In genomic region chr12:87278118-87278730, GRCm38 (mm10) we compare ENCODE assay signal across 9 mouse cellular contexts. TPM values are rescaled to one million over a fixed set of nuclear protein-coding genes. Genes with fewer than 3 reads are reported as not detected.
DNase-seq lines count a peak whose midpoint lies in the region; ATAC-seq lines count a peak whose summit lies in the region.
"Had no signal": no experiment of that assay in that cellular context is flagged by ENCODE, and none has a peak within 500 bp of the region (broad histone marks: within the 10 kb centered on the region; RNA-seq: fewer than 3 reads in every experiment).

No protein-coding gene starts in this region.

- peak overlapping the region; percentile 37; the same call in 1 of the 2 replicates for H3K27ac ChIP-seq in kidney, embryonic 15.5 days
- no peak overlapping the region for H3K27ac ChIP-seq in liver, embryonic 16.5 days (ENCODE audit: low read length)

- peaks cover 23% of the 10 kb centered on the region for H3K4me1 ChIP-seq in kidney, embryonic 15.5 days
- peaks cover 24% of the 10 kb centered on the region for H3K4me1 ChIP-seq in liver, embryonic 16.5 days (ENCODE audit: control insufficient read depth, low read depth, low read length)

- H3K36me3 ChIP-seq in kidney, embryonic 15.5 days, result peaks cover 38% of the 10 kb centered on the region
- H3K36me3 ChIP-seq in liver, embryonic 16.5 days (ENCODE audit: control insufficient read depth, insufficient read depth), result peaks cover 10% of the 10 kb centered on the region

- 15% methylated on average over 6 of the region's 6 CpGs for WGBS in kidney, embryonic 15.5 days
- 10% methylated on average over 6 of the region's 6 CpGs for WGBS in liver, embryonic 16.5 days (ENCODE audit: insufficient replicate concordance)

- no peaks in the 10 kb centered on the region for H3K9me3 ChIP-seq in kidney, embryonic 15.5 days (replicated peaks)
- H3K9me3 ChIP-seq in liver, embryonic 16.5 days (replicated peaks; ENCODE audit: control insufficient read depth, low read length), result no peaks in the 10 kb centered on the region

- no peak for DNase-seq in kidney, adult 18-20 months
- peak; percentile 65 for DNase-seq in R1 (ENCODE audit: low read depth, low spot score)
- peak; percentile 49 for DNase-seq in embryo, embryonic 11 days
- DNase-seq: cerebellum, adult 2 months had no signal

- H3K27me3 ChIP-seq in kidney, embryonic 15.5 days, result no peaks in the 10 kb centered on the region
- no peaks in the 10 kb centered on the region for H3K27me3 ChIP-seq in liver, embryonic 16.5 days (ENCODE audit: control insufficient read depth, insufficient read depth, low read depth, low read length)
- H3K27me3 ChIP-seq: Patski had no signal

- 0 out of 2 replicates have a peak, but pooled peaks have one; percentile 52 for ATAC-seq in kidney, embryonic 15.5 days (replicated peaks; ENCODE audit: low FRiP score)
- ATAC-seq in liver, embryonic 16.5 days (ENCODE audit: low read depth), result 0 out of 2 replicates have a peak, but pooled peaks have one; percentile 11
- ATAC-seq in CD4-positive, CD25-positive, alpha-beta regulatory T cell, adult 4 months, result no peak
- ATAC-seq in monocyte, adult 5-6 weeks (replicated peaks; ENCODE audit: insufficient number of reproducible peaks, low FRiP score, low TSS enrichment, poor library complexity, severe bottlenecking), result no peak
- ATAC-seq: Patski had no signal

- H3K9ac ChIP-seq in kidney, embryonic 15.5 days, result no peak overlapping the region
- H3K9ac ChIP-seq in liver, embryonic 16.5 days (ENCODE audit: low read depth, low read length), result no peak overlapping the region

- peak overlapping the region; percentile 25; the same call in 1 of the 2 replicates for H3K4me2 ChIP-seq in kidney, embryonic 15.5 days
- no peak overlapping the region for H3K4me2 ChIP-seq in liver, embryonic 16.5 days (ENCODE audit: low read depth, low read length)

- H3K4me3 ChIP-seq in kidney, embryonic 15.5 days (replicated peaks), result no peak overlapping the region
- no peak overlapping the region for H3K4me3 ChIP-seq in liver, embryonic 16.5 days (ENCODE audit: low read depth, low read length)

RNA-seq across cellular contexts. Expression of gene Ahsa1, which starts 11.9 kb away (rescaled TPM):
- 235 and 248 TPM in 2 replicates for polyA plus RNA-seq in kidney, embryonic 15.5 days (2015; fragmentation: Nextera tagmentation; extraction: Ambion mirVana)
- polyA plus RNA-seq in liver, embryonic 16.5 days (2015; fragmentation: Nextera tagmentation; extraction: Ambion mirVana), result 108 and 119 TPM in 2 replicates
- polyA plus RNA-seq in CD4-positive, CD25-positive, alpha-beta regulatory T cell, adult 4 months (2017; shearing (Covaris generic)), result 100 to 1,000 TPM; 146 to 154 TPM
- total RNA-seq in monocyte, adult 5-6 weeks (2017), result 175 to 197 TPM (median 181 TPM) in 3 replicates

RNA-seq across cellular contexts. Expression of gene Vipas39, which starts 12.2 kb away (rescaled TPM):
- polyA plus RNA-seq in kidney, embryonic 15.5 days (2015; fragmentation: Nextera tagmentation; extraction: Ambion mirVana), result 44.4 and 46.6 TPM in 2 replicates
- 9.8 and 10.2 TPM in 2 replicates for polyA plus RNA-seq in liver, embryonic 16.5 days (2015; fragmentation: Nextera tagmentation; extraction: Ambion mirVana)
- polyA plus RNA-seq in CD4-positive, CD25-positive, alpha-beta regulatory T cell, adult 4 months (2017; shearing (Covaris generic)), result 10 to 100 TPM; 42.1 to 55.2 TPM
- total RNA-seq in monocyte, adult 5-6 weeks (2017), result 29.4 to 34.9 TPM (median 34.6 TPM) in 3 replicates

RNA-seq across cellular contexts. Expression of gene Ism2, which starts 21.3 kb away (rescaled TPM):
- polyA plus RNA-seq in kidney, embryonic 15.5 days (2015; fragmentation: Nextera tagmentation; extraction: Ambion mirVana), result 0.98 and 1.1 TPM in 2 replicates
- 0.13 and 0.16 TPM in 2 replicates for polyA plus RNA-seq in liver, embryonic 16.5 days (2015; fragmentation: Nextera tagmentation; extraction: Ambion mirVana)
- not detected for polyA plus RNA-seq in CD4-positive, CD25-positive, alpha-beta regulatory T cell, adult 4 months (2017; shearing (Covaris generic))
- not detected in 3 replicates for total RNA-seq in monocyte, adult 5-6 weeks (2017)

RNA-seq across cellular contexts. Expression of gene Noxred1, which starts 39.7 kb away (rescaled TPM):
- 0.55 and 0.66 TPM in 2 replicates for polyA plus RNA-seq in kidney, embryonic 15.5 days (2015; fragmentation: Nextera tagmentation; extraction: Ambion mirVana)
- polyA plus RNA-seq in liver, embryonic 16.5 days (2015; fragmentation: Nextera tagmentation; extraction: Ambion mirVana), result 0.25 and 0.29 TPM in 2 replicates
- polyA plus RNA-seq in CD4-positive, CD25-positive, alpha-beta regulatory T cell, adult 4 months (2017; shearing (Covaris generic)), result 1 to 10 TPM in 1 of 2 experiments, under 1 TPM in 1; 0.73 to 1.5 TPM
- 0.29 to 0.86 TPM in 2 of 3 replicates, not detected in the other for total RNA-seq in monocyte, adult 5-6 weeks (2017)

Comparison
In these comparisons a context has a peak if more than half of its experiments do, and no peak if none do; other contexts are left out.
1. ATAC-seq: peak in kidney, embryonic 15.5 days (single experiment) and liver, embryonic 16.5 days (single experiment); none in CD4-positive, CD25-positive, alpha-beta regulatory T cell, adult 4 months (single experiment) and monocyte, adult 5-6 weeks (single experiment).